Mouse (Mus musculus) heart, adult 8-10 months (tissue): ENCODE results near the gene Reep3. TPM values are rescaled to one million over a fixed set of nuclear protein-coding genes. Genes with fewer than 3 reads are reported as not detected.

ENCODE experiments used
- DNase-seq: peaks from one replicate; pipeline ENCODE4 v3.0.0; 2022; ENCODE audit warnings: low spot score
- total RNA-seq, 4 experiments: library from RNA; stranded (reverse); gene quantifications; 2 replicates each; pipeline ENCODE4 v1.2.4; 2022

Gene Reep3
- total RNA-seq, 4 experiments from 2014 or later: 16.3 to 19.9 (median 17.9) TPM

DNA sequence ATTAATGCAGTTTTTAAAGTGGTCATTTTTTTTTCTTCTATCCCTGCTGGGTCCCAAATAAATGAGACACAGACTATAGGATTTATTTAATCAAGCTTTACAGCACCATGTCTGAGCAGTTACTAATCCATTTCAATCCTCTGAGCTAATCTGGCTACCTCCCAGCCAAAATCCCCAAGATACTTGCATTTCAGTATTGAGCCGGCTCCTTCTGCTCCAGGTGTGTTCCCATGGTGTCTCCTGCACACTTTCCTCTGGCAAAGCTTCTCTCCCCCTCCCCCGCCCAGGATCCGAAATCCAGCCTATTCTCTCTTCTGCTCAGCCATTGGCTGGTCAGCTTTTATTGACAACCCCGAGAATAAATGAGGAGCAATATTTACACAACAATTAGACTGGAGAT lies 122.3 kb downstream of the Reep3 start:
- DNase-seq: no peak

DNA sequence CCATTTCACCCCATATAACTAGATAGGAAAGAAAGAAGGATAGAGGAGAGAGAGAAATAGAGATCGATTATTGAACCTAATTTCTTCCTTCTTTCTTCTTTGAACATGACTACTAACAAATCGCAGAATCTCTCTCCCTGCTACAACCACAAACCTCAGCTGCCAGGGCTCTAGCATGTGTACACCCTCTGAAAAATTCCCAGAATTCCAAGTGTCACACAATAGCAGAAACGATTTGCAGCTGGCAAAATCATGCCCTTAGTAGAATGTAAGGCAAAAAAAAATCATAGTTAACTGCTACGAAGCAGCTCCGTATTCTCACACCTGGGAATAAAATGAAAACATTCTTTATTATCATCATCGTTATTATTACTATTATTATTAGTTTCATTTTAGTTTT lies 122.9 kb downstream of the Reep3 start:
- DNase-seq: no peak

DNA sequence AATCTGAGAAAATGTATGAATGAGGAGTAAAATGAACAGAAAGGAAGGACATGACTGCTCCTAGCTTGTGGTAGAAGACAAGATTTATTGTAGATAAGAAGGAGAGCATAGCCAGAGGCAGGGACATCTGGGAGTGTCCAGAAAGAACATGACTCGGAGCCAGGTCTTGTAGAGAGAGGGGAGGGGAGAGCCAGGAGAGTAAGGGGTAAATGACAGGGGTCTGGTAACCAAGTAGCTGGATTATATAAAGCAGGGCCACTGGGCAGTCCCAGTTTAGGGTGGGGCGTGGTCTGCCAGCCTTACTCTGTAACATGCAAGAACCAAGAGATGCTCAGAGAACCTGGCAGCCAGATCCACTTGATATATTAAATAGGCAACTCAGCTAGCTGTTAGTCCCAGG lies 123.5 kb downstream of the Reep3 start:
- DNase-seq: no peak

DNA sequence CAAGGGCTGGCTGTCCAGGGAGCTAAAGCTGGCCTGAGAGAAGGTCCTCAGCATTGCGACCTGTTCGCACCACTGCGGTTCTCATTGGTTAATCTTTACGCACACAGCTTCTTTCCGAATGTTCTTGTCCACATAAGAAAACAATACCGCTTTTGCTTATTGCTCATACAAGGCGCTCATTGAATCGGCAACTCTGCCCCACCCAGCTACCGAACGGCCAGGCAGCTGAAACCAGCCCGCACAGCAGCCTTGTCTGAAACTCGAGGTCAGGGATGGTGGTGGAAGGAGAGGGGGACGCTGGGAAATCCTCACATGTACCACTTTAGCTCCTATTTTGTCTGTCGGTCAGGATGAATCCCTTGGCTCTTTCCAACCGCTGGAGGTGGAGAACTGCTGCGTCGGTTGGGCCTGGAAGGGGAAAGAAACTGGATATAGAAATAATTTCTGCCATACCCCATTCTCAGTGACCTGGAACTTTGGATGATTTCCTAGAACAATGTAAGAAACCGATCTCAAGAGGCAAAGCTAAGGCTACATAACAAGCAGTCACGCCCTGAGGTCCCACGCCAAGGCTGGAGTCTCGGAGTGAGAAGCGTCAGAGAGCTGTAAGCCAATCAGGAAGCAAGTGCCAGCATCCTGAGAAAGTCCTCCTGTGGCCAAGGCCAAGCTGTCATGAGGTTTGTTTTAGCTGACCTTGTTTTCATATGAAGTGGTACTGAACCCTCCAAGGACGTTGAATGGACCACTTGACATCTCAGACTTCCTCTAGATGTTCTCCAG lies 126.2 kb downstream of the Reep3 start:
- DNase-seq: no peak

DNA sequence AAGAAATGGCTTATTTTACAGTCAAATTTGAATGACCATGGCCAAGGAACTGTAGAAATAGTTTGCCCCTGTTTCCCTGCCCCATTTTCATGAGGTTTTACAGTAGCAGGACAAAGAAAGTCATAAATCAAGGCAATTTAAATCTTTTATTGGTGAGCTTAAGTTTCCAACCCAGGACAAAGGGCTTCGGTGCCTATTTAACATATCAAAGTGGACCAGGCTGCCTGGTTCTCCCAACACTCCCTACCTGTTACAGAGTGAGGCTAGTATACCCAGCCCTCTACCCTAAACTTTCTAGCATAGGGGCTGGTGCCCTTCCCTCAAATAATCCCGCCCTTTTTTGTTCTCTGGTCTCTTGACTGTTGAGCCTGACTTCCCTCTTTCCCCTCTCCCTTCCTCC lies 127.2 kb downstream of the Reep3 start:
- DNase-seq: no peak

DNA sequence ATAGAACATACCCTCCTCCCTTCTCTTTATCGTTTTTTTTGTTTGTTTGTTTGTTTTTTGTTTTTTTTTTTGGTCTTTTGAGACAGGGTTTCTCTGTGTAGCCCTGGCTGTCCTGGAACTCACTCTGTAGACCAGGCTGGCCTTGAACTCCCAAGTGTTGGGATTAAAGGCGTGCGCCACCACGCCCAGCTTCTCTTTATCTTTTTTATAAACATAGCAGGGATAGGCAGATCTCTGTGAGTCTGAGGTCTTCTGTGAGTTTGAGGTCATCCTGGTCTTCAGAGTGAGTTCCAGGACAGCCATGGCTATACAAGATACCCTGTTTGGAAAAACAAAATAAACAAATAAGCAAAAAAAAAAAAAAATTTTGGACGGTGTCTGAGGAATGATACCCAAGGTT lies 127.7 kb downstream of the Reep3 start:
- no peak for DNase-seq

DNA sequence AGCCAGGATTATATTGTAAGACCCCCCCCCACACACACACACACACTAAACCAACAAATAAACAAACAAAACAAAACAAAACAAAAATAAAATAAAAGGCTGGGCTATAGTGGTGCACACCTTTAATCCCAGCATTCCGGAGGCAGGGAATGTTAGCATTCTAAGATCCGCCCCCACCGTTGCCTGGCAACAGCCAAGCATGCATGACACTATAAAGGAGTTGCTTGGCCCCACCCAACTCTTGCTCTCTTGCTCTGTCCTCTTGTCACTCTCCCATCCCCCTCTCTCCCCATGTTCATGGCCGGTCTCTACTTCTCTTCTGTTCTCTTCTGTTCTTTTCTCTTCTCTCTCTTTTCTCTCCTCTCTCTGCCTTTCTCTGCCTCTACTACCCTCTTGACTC lies 128.2 kb downstream of the Reep3 start:
- no peak for DNase-seq

DNA sequence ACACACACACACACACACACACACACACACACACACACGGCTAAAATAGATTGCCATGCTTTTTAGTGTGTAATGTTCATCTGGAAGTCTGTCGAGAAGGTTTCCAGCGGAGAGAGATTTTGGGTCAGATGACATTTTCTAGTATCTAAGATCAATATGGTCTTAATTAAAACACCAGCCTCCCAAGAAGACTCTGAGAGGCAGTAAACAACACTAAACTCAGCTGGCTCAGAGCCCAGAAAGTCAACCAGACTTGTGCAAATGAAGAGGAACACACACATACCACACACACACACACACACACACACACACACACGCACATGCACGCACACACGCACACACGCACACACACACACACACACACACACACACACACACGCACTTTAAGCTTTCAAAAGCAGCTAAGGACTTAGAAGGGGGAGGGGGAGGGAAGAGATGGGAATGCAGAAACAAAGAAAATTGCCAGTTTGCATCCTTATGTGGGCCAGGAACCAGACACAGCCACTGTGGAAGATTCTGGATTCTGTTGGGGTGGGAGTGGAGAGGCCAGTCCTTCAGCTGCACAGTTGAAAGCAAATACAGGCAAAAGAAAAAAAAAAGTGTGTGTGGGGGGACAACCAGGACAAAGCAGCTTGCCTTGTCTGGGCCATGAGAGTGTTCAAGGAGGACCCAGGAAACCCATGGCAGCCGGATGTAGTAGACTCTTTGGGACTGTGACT lies 130.2 kb downstream of the Reep3 start:
- no peak for DNase-seq

DNA sequence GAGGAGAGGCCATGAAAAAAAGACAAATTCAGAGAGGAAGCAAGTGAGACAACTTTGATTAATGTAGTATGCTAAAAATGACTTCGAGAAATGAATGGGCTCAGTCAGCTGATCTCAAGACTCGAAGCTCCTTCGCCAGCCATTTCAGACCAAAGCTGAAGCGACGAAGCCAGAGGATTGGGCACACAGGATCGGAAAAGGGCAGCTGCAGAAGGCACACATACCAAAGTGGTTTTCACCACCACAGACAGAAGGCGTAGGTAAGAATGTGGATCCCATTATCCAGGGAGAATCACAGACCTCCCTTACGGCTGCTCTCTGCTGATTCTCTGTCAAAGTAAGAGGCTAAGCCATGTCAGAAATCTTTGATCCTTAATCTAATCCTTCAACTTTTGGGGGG lies 136.6 kb downstream of the Reep3 start:
- DNase-seq: no peak

Other genes starting within 250 kb of the Reep3 start
- gene Jmjd1c, start 820 bp downstream of the Reep3 start, total RNA-seq: 10 to 100 TPM; 35.9 to 38.7 (median 37.9) TPM
- 1 to 10 TPM; 6.8 to 9.4 (median 7.0) TPM for gene Nrbf2, start 188.4 kb upstream of the Reep3 start, total RNA-seq